Mouse (Mus musculus) c-Kit-positive CD71-negative TER-119-negative erythroid progenitor cells, embryonic 14.5 days (primary cell): ENCODE results near the gene Tmed11.
"Not testable (repeated sequence)": the region's sequence is repeated elsewhere in the genome, so short reads cannot be mapped to it uniquely, and the experiment has no call there.

Experiments used
- DNase-seq: peaks from one replicate; pipeline ENCODE4 v3.0.0-alpha.2; 2013; ENCODE audit warnings: low read depth

Tmed11 gene

DNA sequence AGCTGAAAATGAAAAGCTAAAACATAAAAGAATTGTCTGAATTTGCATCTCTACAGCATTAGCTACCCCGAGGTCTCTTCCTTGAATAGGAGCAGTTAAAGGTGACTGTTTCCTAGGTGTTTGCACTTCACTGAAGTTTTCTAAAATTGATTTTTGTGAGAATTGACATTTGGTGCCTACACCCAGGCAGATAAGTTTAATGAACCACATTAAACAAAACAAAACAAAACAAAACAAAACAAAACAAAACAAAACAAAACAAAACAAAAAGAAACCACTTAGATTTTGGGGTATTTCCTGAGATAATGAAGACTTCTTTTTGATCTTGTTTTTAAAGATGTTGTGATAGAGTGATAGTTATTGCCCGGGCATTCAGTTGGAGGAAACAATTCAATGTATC lies at the start of gene Tmed11:
TSS of gene Tmed11 (minus strand) at position 101 of the 400 bp plus-strand sequence.
- not testable (repeated sequence) for DNase-seq

DNA sequence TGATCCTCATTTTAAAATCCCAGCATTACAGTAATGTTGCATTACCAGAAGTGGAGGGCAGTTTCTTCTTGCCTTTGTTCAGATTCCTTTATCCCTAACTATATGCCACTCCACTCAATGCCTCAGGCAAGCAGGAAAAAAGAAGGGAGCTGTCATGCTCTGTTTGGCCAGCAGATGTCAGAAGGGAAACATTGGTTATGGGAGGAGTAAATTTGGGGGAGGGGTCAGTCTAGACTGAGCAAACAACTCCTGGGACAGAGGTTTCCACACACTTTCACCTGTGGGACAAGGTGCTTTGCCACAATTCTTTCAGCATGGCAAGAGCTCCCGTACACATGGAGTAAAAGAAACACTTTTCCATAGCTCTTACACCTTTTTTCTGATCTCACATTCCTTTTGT lies 41.0 kb upstream of the Tmed11 start:
- no peak for DNase-seq

DNA sequence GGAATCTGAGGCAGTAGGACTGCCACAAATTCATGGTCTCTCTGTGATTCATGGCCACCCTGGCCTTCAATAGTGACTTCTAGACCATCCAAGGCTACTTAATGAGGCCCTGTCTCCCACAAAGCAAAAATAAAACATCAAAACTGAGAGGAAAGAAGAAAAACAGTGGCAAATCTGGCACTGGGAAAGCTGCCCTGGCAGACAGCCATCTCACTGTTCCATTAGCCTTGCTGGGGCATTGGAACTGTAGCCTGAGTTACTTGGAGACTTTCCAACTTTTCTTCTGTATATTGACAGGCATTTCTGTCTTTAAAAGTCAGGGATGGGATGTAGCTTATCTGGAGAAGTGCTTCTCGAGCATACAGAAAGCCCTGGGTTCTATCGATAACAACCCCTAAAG lies 28.1 kb upstream of the Tmed11 start:
- DNase-seq, result no peak

DNA sequence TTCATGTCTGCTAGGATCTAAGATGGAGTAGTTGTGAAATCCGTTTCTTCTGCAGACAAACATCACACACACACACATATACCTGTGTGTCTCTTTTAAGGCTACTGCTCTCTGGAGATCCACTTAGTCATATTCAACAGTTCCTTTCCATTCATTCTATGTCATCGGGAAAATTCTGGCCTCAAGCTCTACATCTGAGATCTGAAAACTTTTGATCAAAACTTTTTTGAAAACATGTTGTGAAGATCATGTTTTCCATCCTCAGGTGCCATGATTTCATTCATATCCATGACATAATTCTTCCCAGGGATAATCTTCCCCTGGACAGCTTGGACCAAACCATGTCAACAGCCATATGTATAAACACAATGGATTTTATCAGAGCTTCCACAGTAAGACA lies 13.6 kb upstream of the Tmed11 start, which contains the start of gene Vmn2r8:
TSS of gene Vmn2r8 (minus strand) at position 101 of the 400 bp plus-strand sequence.
- DNase-seq, result not testable (repeated sequence)

DNA sequence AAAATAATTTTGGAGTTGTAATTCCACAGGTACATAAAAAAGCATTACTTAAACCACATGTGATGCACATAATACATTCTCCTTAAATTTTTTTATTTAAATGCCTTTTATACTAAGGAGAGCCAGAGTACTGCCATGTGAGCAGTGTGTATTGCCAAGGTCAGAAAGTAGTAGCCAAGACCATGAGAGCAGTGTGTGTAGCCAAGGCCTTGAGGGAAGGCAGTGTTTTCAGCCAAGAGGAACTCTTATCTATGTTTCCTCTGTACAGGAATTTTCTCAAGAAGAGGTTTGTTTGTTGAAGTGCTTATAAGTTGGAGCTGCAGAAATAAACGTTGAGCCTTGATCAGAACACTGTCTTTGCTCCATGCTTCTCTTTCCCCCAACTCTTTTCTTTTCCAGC lies 8.5 kb upstream of the Tmed11 start:
- DNase-seq, result no peak

DNA sequence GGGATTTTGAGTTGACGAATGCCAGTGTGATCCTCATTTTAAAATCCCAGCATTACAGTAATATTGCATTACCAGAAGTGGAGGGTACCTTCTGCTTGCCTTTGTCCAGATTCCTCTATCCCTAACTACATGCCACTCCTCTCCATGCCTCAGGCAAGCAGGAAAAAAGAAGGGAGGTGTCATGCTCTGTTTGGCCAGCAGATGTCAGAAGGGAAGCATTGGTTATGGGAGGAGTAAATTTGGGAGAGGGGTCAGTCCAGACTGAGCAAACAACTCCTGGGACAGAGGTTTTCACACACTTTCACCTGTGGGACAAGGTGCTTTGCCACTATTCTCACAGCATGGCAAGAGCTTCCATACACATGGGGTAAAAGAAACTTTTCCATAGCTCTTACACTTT lies 4.8 kb downstream of the Tmed11 start:
- not testable (repeated sequence) for DNase-seq

DNA sequence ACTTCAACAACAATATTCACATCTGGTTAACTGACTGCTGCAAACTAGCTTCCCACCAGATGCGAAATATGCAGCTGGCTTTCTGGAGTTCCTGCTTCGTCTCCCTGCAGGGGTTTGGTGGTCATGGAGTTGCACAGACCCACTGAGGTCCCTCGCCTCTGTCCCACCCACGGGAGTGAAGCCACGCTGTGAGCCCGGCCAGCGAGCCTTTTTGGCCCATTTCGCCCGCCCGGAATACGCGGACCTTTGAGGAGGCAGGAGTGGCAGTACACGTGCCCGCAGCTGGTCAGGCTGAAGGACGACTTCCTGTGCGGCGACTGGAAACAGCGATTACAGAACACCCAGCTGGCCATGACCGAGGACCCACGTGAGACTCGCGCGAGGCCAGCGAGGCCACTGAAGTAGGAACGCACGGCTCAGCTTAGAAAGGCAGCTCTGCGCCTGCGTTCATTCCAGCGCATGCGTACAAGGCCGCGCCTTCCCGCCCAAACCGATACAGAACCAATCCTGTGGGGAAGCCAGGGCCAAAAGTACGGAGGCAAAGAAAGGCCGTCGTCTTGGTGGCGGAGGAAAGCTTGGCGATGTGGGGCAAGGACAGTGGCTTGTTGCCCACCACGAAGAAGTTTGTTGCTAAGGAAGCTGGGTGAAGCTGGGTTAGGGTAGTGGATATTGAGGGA lies 20.4 kb downstream of the Tmed11 start, which contains the start of gene Rnf212:
TSS of gene Rnf212 (minus strand) at position 353 of the 677 bp plus-strand sequence.
- no peak for DNase-seq

DNA sequence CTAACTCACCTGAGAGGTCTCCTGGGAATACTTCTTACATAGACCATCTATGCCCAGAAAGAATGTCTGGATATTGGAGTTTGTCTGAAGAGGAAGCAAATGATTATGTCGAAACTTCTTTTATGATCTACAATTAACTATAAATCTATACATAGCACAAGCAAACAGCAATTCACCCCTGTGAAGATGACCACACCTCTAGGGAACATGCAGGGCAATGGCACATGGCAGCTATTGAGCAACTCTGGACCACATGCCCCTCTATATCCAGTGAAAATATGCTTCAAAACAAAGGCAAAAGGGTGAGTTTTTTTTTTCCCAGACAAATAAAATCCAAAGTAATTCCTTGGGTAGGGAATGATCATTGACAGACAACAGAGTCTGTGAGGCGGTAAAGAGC lies 35.2 kb downstream of the Tmed11 start:
- DNase-seq, result no peak

DNA sequence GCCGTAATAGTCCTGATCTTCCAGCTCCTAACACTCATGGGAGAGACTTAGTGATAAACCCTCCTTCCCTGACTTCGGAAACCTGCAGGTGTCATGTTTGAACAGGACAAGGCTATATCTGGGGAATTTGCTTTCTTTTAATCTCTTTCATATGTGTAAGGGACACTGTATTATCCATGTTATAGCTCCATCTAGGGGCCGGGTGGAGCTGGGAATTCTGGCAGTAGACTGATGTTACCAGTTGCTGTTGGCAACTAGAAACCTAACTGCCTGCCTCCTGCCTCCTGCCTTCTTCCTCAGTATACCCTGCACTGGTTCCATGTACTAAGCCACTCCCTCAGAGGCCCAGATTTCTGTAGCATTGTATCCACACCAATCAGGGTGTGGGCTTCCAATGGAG lies 36.8 kb downstream of the Tmed11 start:
- peak; percentile 6 for DNase-seq

DNA sequence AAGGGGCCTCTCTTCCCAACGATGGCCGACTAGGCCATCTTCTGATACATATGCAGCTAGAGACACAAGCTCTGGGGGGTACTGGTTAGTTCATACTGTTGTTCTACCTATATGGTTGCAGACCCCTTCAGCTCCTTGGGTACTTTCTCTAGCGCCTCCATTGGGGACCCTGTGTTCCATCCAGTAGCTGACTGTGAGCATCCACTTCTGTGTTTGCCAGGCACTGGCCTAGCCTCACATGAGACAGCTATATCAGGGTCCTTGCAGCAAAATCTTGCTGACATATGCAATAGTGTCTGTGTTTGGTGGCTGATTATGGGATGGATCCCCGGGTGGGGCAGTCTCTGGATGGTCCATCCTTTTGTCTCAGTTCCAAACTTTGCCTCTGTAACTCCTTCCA lies 43.9 kb downstream of the Tmed11 start:
- not testable (repeated sequence) for DNase-seq

DNA sequence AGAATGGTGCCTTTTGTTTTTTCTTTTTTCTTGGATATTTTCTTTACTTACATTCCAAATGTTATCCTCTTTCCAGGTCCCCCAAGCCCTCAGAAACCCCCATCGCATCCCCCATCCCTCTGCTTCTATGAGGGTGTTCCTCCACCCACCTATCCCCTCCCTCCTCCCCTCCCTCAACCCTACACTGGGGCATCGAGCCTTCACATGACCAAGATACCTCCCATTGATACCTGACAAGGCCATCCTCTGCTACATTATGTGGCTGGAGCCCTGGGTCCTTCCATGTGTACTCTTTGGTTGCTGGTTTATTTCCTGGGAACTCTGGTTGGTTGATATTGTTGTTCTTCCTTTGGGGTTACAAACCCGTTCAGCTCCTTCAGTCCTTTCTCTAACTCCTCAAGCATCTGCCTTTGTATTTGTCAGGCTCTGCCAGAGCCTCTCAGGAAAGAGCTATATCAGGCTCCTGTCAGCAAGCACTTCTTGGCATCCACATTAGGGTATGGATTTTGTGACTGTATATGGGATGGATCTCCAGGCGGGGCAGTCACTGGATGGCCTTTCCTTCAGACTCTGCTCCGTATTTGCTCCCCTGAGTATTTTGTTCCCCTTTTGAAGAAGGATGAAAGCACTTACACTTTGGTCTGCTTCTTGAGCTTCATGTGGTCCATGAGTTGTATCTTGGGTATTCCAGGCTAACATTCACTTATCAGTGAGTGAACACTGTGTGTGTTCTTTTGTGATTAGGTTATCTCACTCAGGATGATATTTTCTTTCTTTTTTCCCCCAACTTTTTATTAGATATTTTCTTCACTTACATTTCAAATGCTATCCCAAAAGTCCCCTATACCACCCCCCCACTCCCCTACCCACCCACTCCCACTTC lies 44.6 kb downstream of the Tmed11 start:
- no peak for DNase-seq

DNA sequence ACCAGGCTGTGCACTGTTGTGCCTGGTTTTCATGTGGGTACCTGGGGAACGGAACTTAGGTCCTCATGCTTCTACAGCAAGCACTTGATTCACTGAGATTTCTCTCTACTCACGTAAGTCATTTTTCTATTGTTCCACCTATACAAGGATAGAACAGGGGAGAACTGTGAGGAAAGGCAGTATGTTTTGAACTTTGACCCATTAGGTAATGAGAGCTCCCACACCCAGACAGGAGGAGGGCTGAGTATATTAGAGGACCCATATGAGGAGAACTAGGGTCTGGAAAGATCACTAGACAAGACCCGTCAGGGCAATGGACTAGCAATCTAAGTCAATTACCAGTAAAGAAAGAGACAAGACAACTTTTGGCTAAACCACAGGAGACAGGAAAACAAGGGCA lies 50.5 kb downstream of the Tmed11 start:
- DNase-seq, result no peak

DNA sequence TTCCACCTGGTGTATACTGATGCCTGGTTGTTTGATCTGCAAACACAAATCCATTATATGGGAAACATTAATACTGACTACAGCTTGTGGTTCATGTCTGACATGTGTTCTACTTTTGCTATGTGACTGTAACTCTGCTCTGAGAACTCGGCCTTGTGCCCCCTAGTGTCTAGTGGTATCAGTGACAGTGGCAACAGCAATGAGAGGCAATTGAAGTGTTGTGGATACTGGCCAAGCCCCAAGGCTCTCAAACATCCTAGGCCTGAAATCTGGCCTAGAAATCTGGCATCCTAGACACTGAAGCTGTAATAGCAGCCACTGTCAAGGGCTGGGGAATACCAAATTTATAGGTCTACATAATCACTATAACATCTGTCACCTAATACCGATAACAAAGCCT lies 51.3 kb downstream of the Tmed11 start:
- DNase-seq, result peak; percentile 41

DNA sequence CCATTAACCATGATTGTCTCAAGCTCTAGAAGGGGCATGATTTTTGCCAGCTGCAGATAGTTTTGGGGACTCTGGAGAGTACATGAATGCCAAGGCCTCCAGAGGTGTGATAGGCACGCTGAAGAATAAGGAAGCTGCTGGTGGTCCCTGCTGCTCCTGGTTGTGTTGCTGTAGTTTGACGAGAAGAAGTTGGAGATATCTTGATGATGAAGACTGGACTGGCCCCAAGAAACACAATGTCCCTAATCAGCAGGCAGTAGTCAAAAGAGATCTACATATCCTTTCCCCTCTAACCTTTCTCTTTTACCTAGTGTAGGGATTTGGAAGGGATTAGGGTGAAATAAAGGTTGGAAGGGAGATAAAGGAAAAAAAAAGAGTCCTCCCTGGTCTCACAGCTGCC lies 52.6 kb downstream of the Tmed11 start:
- DNase-seq, result no peak

DNA sequence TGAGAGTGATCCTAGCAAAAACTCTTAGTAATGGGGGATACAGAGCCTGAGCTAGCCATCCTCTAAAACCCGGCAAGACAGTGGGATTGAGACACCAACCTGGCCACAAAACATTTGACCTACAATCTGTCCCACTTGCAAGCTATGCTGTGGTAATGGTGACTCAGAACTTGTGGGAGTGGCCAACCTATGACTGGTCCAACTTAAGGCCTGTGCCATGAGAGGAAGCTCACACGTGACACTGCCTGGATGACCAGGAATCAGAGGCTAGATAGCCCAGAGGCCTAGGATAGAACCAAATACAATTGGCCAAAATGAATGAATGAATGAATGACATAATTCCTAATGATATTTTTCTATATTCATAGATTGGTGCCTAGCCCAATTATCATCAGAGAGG lies 53.3 kb downstream of the Tmed11 start:
- DNase-seq, result no peak

DNA sequence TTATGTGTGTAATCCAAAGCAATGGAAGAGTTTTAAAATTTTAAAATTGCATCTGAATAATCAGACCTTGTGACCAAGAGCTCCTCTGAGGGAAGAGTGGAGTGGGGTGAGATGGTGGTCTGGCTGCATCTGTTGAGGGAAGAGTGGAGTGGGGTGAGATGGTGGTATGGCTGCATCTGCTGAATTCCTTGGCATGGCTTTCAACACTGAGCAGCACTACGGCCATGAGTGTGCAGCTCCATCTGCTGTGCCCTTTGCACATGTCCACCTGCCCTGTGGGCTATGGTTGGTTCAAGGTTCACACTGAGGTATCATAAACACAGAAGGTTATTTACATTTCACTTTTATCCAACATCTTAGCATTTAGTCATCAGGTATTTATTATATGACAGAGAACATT lies 67.7 kb downstream of the Tmed11 start:
- DNase-seq, result no peak
